Mouse (Mus musculus) heart, adult 8-10 months (tissue): ENCODE measurements around the gene Syt1. TPM values are rescaled to one million over a fixed set of nuclear protein-coding genes. Genes with fewer than 3 reads are reported as not detected.

Source experiments
- DNase-seq: peaks from one replicate; pipeline ENCODE4 v3.0.0; 2022; ENCODE audit warnings: low spot score
- total RNA-seq, 4 experiments: library from RNA; stranded (reverse); gene quantifications; 2 replicates each; pipeline ENCODE4 v1.2.4; 2022

Syt1 gene
- total RNA-seq, 4 experiments from 2014 or later, result 0.11 to 0.38 (median 0.31) TPM

GRCm38 (mm10) chr10:108885769-108886168 is 125.0 kb downstream of the Syt1 start:
- no peak for DNase-seq

- DNase-seq, result no peak
These were observed 126.3 kb downstream of the Syt1 start for GRCm38 (mm10) chr10:108884520-108884919.

- no peak for DNase-seq
These were observed 130.4 kb downstream of the Syt1 start for GRCm38 (mm10) chr10:108880372-108880771.

- no peak for DNase-seq
These were observed 135.1 kb downstream of the Syt1 start for GRCm38 (mm10) chr10:108875730-108876129.

- DNase-seq, result no peak
These were observed 136.1 kb downstream of the Syt1 start for GRCm38 (mm10) chr10:108874687-108875086.

GRCm38 (mm10) chr10:108872359-108872758 is 138.4 kb downstream of the Syt1 start:
- no peak for DNase-seq

- DNase-seq, result no peak
These were observed 140.2 kb downstream of the Syt1 start for GRCm38 (mm10) chr10:108870586-108870985.

GRCm38 (mm10) chr10:108868136-108868535 is 142.6 kb downstream of the Syt1 start:
- peak; percentile 13 for DNase-seq

GRCm38 (mm10) chr10:108867202-108867601 is 143.6 kb downstream of the Syt1 start:
- peak; percentile 8 for DNase-seq

GRCm38 (mm10) chr10:108865586-108865985 is 145.2 kb downstream of the Syt1 start:
- no peak for DNase-seq

- no peak for DNase-seq
These were observed 154.8 kb downstream of the Syt1 start for GRCm38 (mm10) chr10:108855986-108856385.

- no peak for DNase-seq
These were observed 158.0 kb downstream of the Syt1 start for GRCm38 (mm10) chr10:108852757-108853156.

GRCm38 (mm10) chr10:108837434-108837833 is 173.3 kb downstream of the Syt1 start:
- no peak for DNase-seq

- no peak for DNase-seq
These were observed 178.5 kb downstream of the Syt1 start for GRCm38 (mm10) chr10:108832248-108832647.

- no peak for DNase-seq
These were observed 179.0 kb downstream of the Syt1 start for GRCm38 (mm10) chr10:108831801-108832200.

- no peak for DNase-seq
These were observed 188.5 kb downstream of the Syt1 start for GRCm38 (mm10) chr10:108822273-108822672.

- DNase-seq, result no peak
These were observed 195.4 kb downstream of the Syt1 start for GRCm38 (mm10) chr10:108815339-108815738.

- peak; percentile 23 for DNase-seq
These were observed 206.4 kb downstream of the Syt1 start for GRCm38 (mm10) chr10:108804380-108804779.

- no peak for DNase-seq
These were observed 210.0 kb downstream of the Syt1 start for GRCm38 (mm10) chr10:108800776-108801175.

GRCm38 (mm10) chr10:108798826-108799225 is 212.0 kb downstream of the Syt1 start:
- DNase-seq, result no peak

GRCm38 (mm10) chr10:108782817-108783216 is 228.0 kb downstream of the Syt1 start:
- DNase-seq, result no peak

GRCm38 (mm10) chr10:108780614-108781013 is 230.2 kb downstream of the Syt1 start:
- DNase-seq, result no peak

GRCm38 (mm10) chr10:108776735-108777134 is 234.0 kb downstream of the Syt1 start:
- DNase-seq, result no peak

GRCm38 (mm10) chr10:108771081-108771480 is 239.7 kb downstream of the Syt1 start:
- DNase-seq, result no peak
